Mouse (Mus musculus): ENCODE results near the gene Lyzl6. TPM values are rescaled to one million over a fixed set of nuclear protein-coding genes. Genes with fewer than 3 reads are reported as not detected.

Lyzl6 gene
- polyA plus RNA-seq, 1 experiment, result not detected

- H3K4me3 ChIP-seq, result no peak overlapping the region
- H3K27me3 ChIP-seq (ENCODE audit: control insufficient read depth, insufficient read depth, insufficient read length), result no peaks in the 10 kb centered on the region
- no peaks in the 10 kb centered on the region for H3K79me2 ChIP-seq (ENCODE audit: control insufficient read depth, insufficient read depth)
- no peak overlapping the region for H3K4me2 ChIP-seq (ENCODE audit: low read depth)
- no peak overlapping the region for H3ac ChIP-seq (ENCODE audit: control insufficient read depth, insufficient read length)
- TF ChIP-seq POLR2AphosphoS2 (IDR thresholded peaks at IDR 0.05; ENCODE audit: insufficient read length, low read depth) (peak; percentile 12), REST (IDR thresholded peaks at IDR 0.05; ENCODE audit: insufficient read depth, insufficient read length) (no peak), TCF3 (IDR thresholded peaks at IDR 0.05; ENCODE audit: insufficient read length, low read depth) (no peak), MYOG (IDR thresholded peaks at IDR 0.05; ENCODE audit: control insufficient read depth in 1 of 3, insufficient read depth in 1 of 3, insufficient read length in 2 of 3, low read depth in 2 of 3) (no peak)
- H3K36me3 ChIP-seq (ENCODE audit: control insufficient read depth, insufficient read depth), result peaks cover 43% of the 10 kb centered on the region
These were observed 36.9 kb upstream of the Lyzl6 start for GRCm38 (mm10) chr11:103675556-103675955.

- no peak overlapping the region for H3ac ChIP-seq (ENCODE audit: control insufficient read depth, insufficient read length)
- H3K36me3 ChIP-seq (ENCODE audit: control insufficient read depth, insufficient read depth), result peaks cover 2% of the 10 kb centered on the region
- peaks cover 28% of the 10 kb centered on the region for H3K27me3 ChIP-seq (ENCODE audit: control insufficient read depth, insufficient read depth, insufficient read length)
- no peak overlapping the region for H3K4me3 ChIP-seq
- no peak overlapping the region for H3K4me2 ChIP-seq (ENCODE audit: low read depth)
- no peak for TF ChIP-seq TCF12 (IDR thresholded peaks at IDR 0.05; ENCODE audit: insufficient read depth, poor library complexity, severe bottlenecking)
- TF ChIP-seq MYOD1 (IDR thresholded peaks at IDR 0.05; ENCODE audit: control insufficient read depth in 1 of 3, insufficient read length in 2 of 3, low read depth in 2 of 3), result no peak
- no peak for TF ChIP-seq USF1 (IDR thresholded peaks at IDR 0.05; ENCODE audit: low read depth)
- TF ChIP-seq POLR2A (IDR thresholded peaks at IDR 0.05; ENCODE audit: insufficient read length, low read depth), result no peak
- TF ChIP-seq REST (IDR thresholded peaks at IDR 0.05; ENCODE audit: insufficient read depth, insufficient read length), result no peak
- no peak for TF ChIP-seq POLR2AphosphoS2 (IDR thresholded peaks at IDR 0.05; ENCODE audit: insufficient read length, low read depth)
- TF ChIP-seq MYOG (IDR thresholded peaks at IDR 0.05; ENCODE audit: control insufficient read depth in 1 of 3, insufficient read depth in 1 of 3, insufficient read length in 2 of 3, low read depth in 2 of 3), result no peak
- TF ChIP-seq MAX (IDR thresholded peaks at IDR 0.05; ENCODE audit: low read depth), result no peak
- TF ChIP-seq E2F4 (IDR thresholded peaks at IDR 0.05; ENCODE audit: insufficient read depth), result no peak
- no peak for TF ChIP-seq TCF3 (IDR thresholded peaks at IDR 0.05; ENCODE audit: insufficient read length, low read depth)
- no peak for TF ChIP-seq CEBPB (IDR thresholded peaks at IDR 0.05; ENCODE audit: insufficient read depth, poor library complexity, severe bottlenecking)
- TF ChIP-seq SRF (IDR thresholded peaks at IDR 0.05; ENCODE audit: control insufficient read depth, insufficient read length, low read depth), result no peak
- H3K79me2 ChIP-seq (ENCODE audit: control insufficient read depth, insufficient read depth), result no peaks in the 10 kb centered on the region
These were observed 28.3 kb upstream of the Lyzl6 start for GRCm38 (mm10) chr11:103666907-103667426.

GRCm38 (mm10) chr11:103666181-103666906 is 27.7 kb upstream of the Lyzl6 start:
- no peak overlapping the region for H3K4me3 ChIP-seq

GRCm38 (mm10) chr11:103665695-103666094 is 27.0 kb upstream of the Lyzl6 start:
- H3K4me3 ChIP-seq, result no peak overlapping the region
- H3ac ChIP-seq (ENCODE audit: control insufficient read depth, insufficient read length), result no peak overlapping the region
- peaks cover 35% of the 10 kb centered on the region for H3K27me3 ChIP-seq (ENCODE audit: control insufficient read depth, insufficient read depth, insufficient read length)
- no peaks in the 10 kb centered on the region for H3K79me2 ChIP-seq (ENCODE audit: control insufficient read depth, insufficient read depth)
- no peaks in the 10 kb centered on the region for H3K36me3 ChIP-seq (ENCODE audit: control insufficient read depth, insufficient read depth)
- no peak overlapping the region for H3K4me2 ChIP-seq (ENCODE audit: low read depth)
- TF ChIP-seq CEBPB (IDR thresholded peaks at IDR 0.05; ENCODE audit: insufficient read depth, poor library complexity, severe bottlenecking) (no peak), REST (IDR thresholded peaks at IDR 0.05; ENCODE audit: insufficient read depth, insufficient read length) (no peak), TCF12 (IDR thresholded peaks at IDR 0.05; ENCODE audit: insufficient read depth, poor library complexity, severe bottlenecking) (no peak), POLR2AphosphoS2 (IDR thresholded peaks at IDR 0.05; ENCODE audit: insufficient read length, low read depth) (no peak), MAX (IDR thresholded peaks at IDR 0.05; ENCODE audit: low read depth) (no peak), TCF3 (IDR thresholded peaks at IDR 0.05; ENCODE audit: insufficient read length, low read depth) (no peak), MYOG (IDR thresholded peaks at IDR 0.05; ENCODE audit: control insufficient read depth in 1 of 3, insufficient read depth in 1 of 3, insufficient read length in 2 of 3, low read depth in 2 of 3) (no peak), POLR2A (IDR thresholded peaks at IDR 0.05; ENCODE audit: insufficient read length, low read depth) (no peak), MYOD1 (IDR thresholded peaks at IDR 0.05; ENCODE audit: control insufficient read depth in 1 of 3, insufficient read length in 2 of 3, low read depth in 2 of 3) (no peak), E2F4 (IDR thresholded peaks at IDR 0.05; ENCODE audit: insufficient read depth) (no peak), USF1 (IDR thresholded peaks at IDR 0.05; ENCODE audit: low read depth) (no peak), SRF (IDR thresholded peaks at IDR 0.05; ENCODE audit: control insufficient read depth, insufficient read length, low read depth) (no peak)

More at GRCm38 (mm10) chr11:103666181-103666906, 27.7 kb upstream of the Lyzl6 start:
- H3K79me2 ChIP-seq (ENCODE audit: control insufficient read depth, insufficient read depth), result no peaks in the 10 kb centered on the region
- no peak overlapping the region for H3ac ChIP-seq (ENCODE audit: control insufficient read depth, insufficient read length)
- H3K36me3 ChIP-seq (ENCODE audit: control insufficient read depth, insufficient read depth), result no peaks in the 10 kb centered on the region
- no peak overlapping the region for H3K4me2 ChIP-seq (ENCODE audit: low read depth)
- H3K27me3 ChIP-seq (ENCODE audit: control insufficient read depth, insufficient read depth, insufficient read length), result peaks cover 29% of the 10 kb centered on the region
- TF ChIP-seq SRF (IDR thresholded peaks at IDR 0.05; ENCODE audit: control insufficient read depth, insufficient read length, low read depth) (no peak), MYOG (IDR thresholded peaks at IDR 0.05; ENCODE audit: control insufficient read depth in 1 of 3, insufficient read depth in 1 of 3, insufficient read length in 2 of 3, low read depth in 2 of 3) (no peak), POLR2AphosphoS2 (IDR thresholded peaks at IDR 0.05; ENCODE audit: insufficient read length, low read depth) (no peak), REST (IDR thresholded peaks at IDR 0.05; ENCODE audit: insufficient read depth, insufficient read length) (no peak), POLR2A (IDR thresholded peaks at IDR 0.05; ENCODE audit: insufficient read length, low read depth) (no peak), E2F4 (IDR thresholded peaks at IDR 0.05; ENCODE audit: insufficient read depth) (no peak), TCF12 (IDR thresholded peaks at IDR 0.05; ENCODE audit: insufficient read depth, poor library complexity, severe bottlenecking) (no peak), TCF3 (IDR thresholded peaks at IDR 0.05; ENCODE audit: insufficient read length, low read depth) (no peak), CEBPB (IDR thresholded peaks at IDR 0.05; ENCODE audit: insufficient read depth, poor library complexity, severe bottlenecking) (no peak), MYOD1 (IDR thresholded peaks at IDR 0.05; ENCODE audit: control insufficient read depth in 1 of 3, insufficient read length in 2 of 3, low read depth in 2 of 3) (no peak), USF1 (IDR thresholded peaks at IDR 0.05; ENCODE audit: low read depth) (no peak), MAX (IDR thresholded peaks at IDR 0.05; ENCODE audit: low read depth) (no peak)

All from myocyte (in vitro differentiated cells).